Mouse (Mus musculus) R1 (cell line): ENCODE results near the gene Coro1c.

ENCODE experiments used
- DNase-seq: peaks from one replicate; pipeline ENCODE4 v3.0.0-alpha.2; 2018; ENCODE audit warnings: low read depth, low spot score

Gene Coro1c

GRCm38 (mm10) chr5:113829566-113830291 lies 78.8 kb downstream of the Coro1c start:
- DNase-seq: no peak

- no peak for DNase-seq
Observed at GRCm38 (mm10) chr5:113828481-113828880, 80.1 kb downstream of the Coro1c start.

- DNase-seq: no peak
Observed at GRCm38 (mm10) chr5:113827991-113828411, 80.6 kb downstream of the Coro1c start.

GRCm38 (mm10) chr5:113826619-113827018 lies 81.9 kb downstream of the Coro1c start:
- no peak for DNase-seq

GRCm38 (mm10) chr5:113825558-113825957 lies 83.0 kb downstream of the Coro1c start:
- DNase-seq: no peak

- no peak for DNase-seq
Observed at GRCm38 (mm10) chr5:113824228-113824627, 84.3 kb downstream of the Coro1c start.

- DNase-seq: peak; percentile 88
Observed at GRCm38 (mm10) chr5:113818572-113818971, 90.0 kb downstream of the Coro1c start.

- DNase-seq: peak; percentile 78
Observed at GRCm38 (mm10) chr5:113815638-113816152, 92.9 kb downstream of the Coro1c start.

- DNase-seq: no peak
Observed at GRCm38 (mm10) chr5:113815041-113815389, 93.5 kb downstream of the Coro1c start.

GRCm38 (mm10) chr5:113814111-113815040 lies 94.2 kb downstream of the Coro1c start:
- no peak for DNase-seq

GRCm38 (mm10) chr5:113813608-113814007 lies 95.0 kb downstream of the Coro1c start:
- DNase-seq: peak; percentile 85

GRCm38 (mm10) chr5:113812638-113813037 lies 95.9 kb downstream of the Coro1c start:
- DNase-seq: no peak

- peak; percentile 43 for DNase-seq
Observed at GRCm38 (mm10) chr5:113811824-113812420, 96.6 kb downstream of the Coro1c start.

GRCm38 (mm10) chr5:113810111-113810510 lies 98.4 kb downstream of the Coro1c start:
- no peak for DNase-seq

- no peak for DNase-seq
Observed at GRCm38 (mm10) chr5:113808177-113808576, 100.4 kb downstream of the Coro1c start.

GRCm38 (mm10) chr5:113807712-113808111 lies 100.8 kb downstream of the Coro1c start:
- no peak for DNase-seq

- no peak for DNase-seq
Observed at GRCm38 (mm10) chr5:113806414-113806813, 102.1 kb downstream of the Coro1c start.

- DNase-seq: no peak
Observed at GRCm38 (mm10) chr5:113805301-113805700, 103.3 kb downstream of the Coro1c start.

GRCm38 (mm10) chr5:113804395-113804966 lies 104.1 kb downstream of the Coro1c start:
- no peak for DNase-seq

- DNase-seq: peak; percentile 61
Observed at GRCm38 (mm10) chr5:113800280-113800679, 108.3 kb downstream of the Coro1c start, which contains the start of gene Tmem119. Gene Tmem119 (minus strand): TSS chr5:113800516.

GRCm38 (mm10) chr5:113799691-113800090 lies 108.9 kb downstream of the Coro1c start:
- DNase-seq: no peak

GRCm38 (mm10) chr5:113798525-113798924 lies 110.0 kb downstream of the Coro1c start:
- no peak for DNase-seq
